Mouse (Mus musculus) embryonic facial prominence, embryonic 14.5 days (tissue): ENCODE measurements at regions not wholly inside any gene's neighbourhood (a gene's known extent, or its start where the extent isn't known, plus 50 kb on each side); places are given as distances from the start of the nearest gene placed in this dataset.

Experiments
- ATAC-seq: fragments of 200-750 bp; cut with Nextera tagmentation; 2 replicates; pipeline ENCODE4 v1.8.0; 2017; ENCODE audit warnings: low read depth, moderate number of reproducible peaks, moderate TSS enrichment
- DNase-seq: peaks from one replicate; pipeline ENCODE4 v3.0.0-alpha.2; 2015; ENCODE audit warnings: low spot score
- H3K27ac ChIP-seq: fragments of 300-500 bp; sonication (generic); replicated peaks from 2 replicates; pipeline ENCODE4 v1.5.1; 2014; ENCODE audit warnings: low read depth, mild to moderate bottlenecking, low read length, moderate library complexity
- H3K27me3 ChIP-seq: fragments of 300-500 bp; sonication (generic); replicated peaks from 2 replicates; pipeline ENCODE4 v1.6.1; 2014; ENCODE audit warnings: low read length; ENCODE audit not compliant: control insufficient read depth, insufficient read depth
- H3K36me3 ChIP-seq: fragments of 300-500 bp; sonication (generic); 2 replicates; pipeline ENCODE4 v1.6.1; 2014; ENCODE audit warnings: low read length, mixed read lengths; ENCODE audit not compliant: control insufficient read depth, insufficient read depth
- H3K4me1 ChIP-seq: fragments of 300-500 bp; sonication (generic); 2 replicates; pipeline ENCODE4 v1.6.1; 2014; ENCODE audit warnings: antibody characterized with exemption, low read length; ENCODE audit not compliant: control insufficient read depth, insufficient read depth
- H3K4me2 ChIP-seq: fragments of 300-500 bp; sonication (generic); 2 replicates; pipeline ENCODE4 v1.6.1; 2014; ENCODE audit warnings: low read depth, mild to moderate bottlenecking, low read length, moderate library complexity, mixed read lengths
- H3K4me3 ChIP-seq: fragments of 300-500 bp; sonication (generic); 2 replicates; pipeline ENCODE4 v1.5.1; 2014; ENCODE audit warnings: low read depth, mild to moderate bottlenecking, low read length
- H3K9ac ChIP-seq: fragments of 300-500 bp; sonication (generic); 2 replicates; pipeline ENCODE4 v1.6.1; 2014; ENCODE audit warnings: low read depth, mild to moderate bottlenecking, low read length, moderate library complexity, mixed read lengths
- H3K9me3 ChIP-seq: fragments of 300-500 bp; sonication (generic); 2 replicates; pipeline ENCODE4 v1.6.1; 2016; ENCODE audit warnings: low read length; ENCODE audit not compliant: control insufficient read depth
- WGBS: fragments of 180-500 bp; shearing (Covaris S2); extraction: QIAGEN DNeasy Blood & Tissue Kit; methylation state at CpG from one replicate; pipeline ENCODE4 v1.1.7; 2014; 5-methylcytosine and 5-hydroxymethylcytosine counted together

GRCm38 (mm10) chr1:19290098-19290497 lies 81.4 kb downstream of the Tfap2b start:
- no peak overlapping the region for H3K4me2 ChIP-seq
- no peak overlapping the region for H3K27ac ChIP-seq
- H3K4me3 ChIP-seq, result no peak overlapping the region
- H3K27me3 ChIP-seq, result no peaks in the 10 kb centered on the region
- 84% methylated on average over 4 of the region's 4 CpGs for WGBS
- no peaks in the 10 kb centered on the region for H3K36me3 ChIP-seq
- ATAC-seq (no peak), DNase-seq (no peak)
- H3K4me1 ChIP-seq, result no peaks in the 10 kb centered on the region
- no peaks in the 10 kb centered on the region for H3K9me3 ChIP-seq
- H3K9ac ChIP-seq, result no peak overlapping the region

GRCm38 (mm10) chr1:19321598-19321997 lies 112.9 kb downstream of the Tfap2b start:
- H3K4me1 ChIP-seq, result no peaks in the 10 kb centered on the region
- no peak overlapping the region for H3K4me2 ChIP-seq
- no peak overlapping the region for H3K9ac ChIP-seq
- H3K4me3 ChIP-seq, result no peak overlapping the region
- no peaks in the 10 kb centered on the region for H3K27me3 ChIP-seq
- 13% methylated on average over 1 of the region's 1 CpGs for WGBS
- DNase-seq (no peak), ATAC-seq (no peak)
- H3K9me3 ChIP-seq, result no peaks in the 10 kb centered on the region
- H3K27ac ChIP-seq, result no peak overlapping the region
- no peaks in the 10 kb centered on the region for H3K36me3 ChIP-seq

GRCm38 (mm10) chr1:19336062-19336461 lies 127.3 kb downstream of the Tfap2b start:
- DNase-seq, result no peak
- no peak overlapping the region for H3K4me3 ChIP-seq
- H3K27me3 ChIP-seq, result no peaks in the 10 kb centered on the region
- no peaks in the 10 kb centered on the region for H3K9me3 ChIP-seq
- ATAC-seq, result no peak
- no peaks in the 10 kb centered on the region for H3K36me3 ChIP-seq
- H3K4me2 ChIP-seq, result no peak overlapping the region
- no peak overlapping the region for H3K27ac ChIP-seq
- no peak overlapping the region for H3K9ac ChIP-seq
- H3K4me1 ChIP-seq, result no peaks in the 10 kb centered on the region
- WGBS, result 85% methylated on average over 1 of the region's 1 CpGs

- DNase-seq, result peak; percentile 10
- no peak overlapping the region for H3K4me2 ChIP-seq
- no peaks in the 10 kb centered on the region for H3K36me3 ChIP-seq
- H3K4me1 ChIP-seq, result no peaks in the 10 kb centered on the region
- no peak overlapping the region for H3K4me3 ChIP-seq
- no peaks in the 10 kb centered on the region for H3K9me3 ChIP-seq
- no peak for ATAC-seq
- 18% methylated on average over 3 of the region's 3 CpGs for WGBS
- H3K27ac ChIP-seq, result no peak overlapping the region
- no peak overlapping the region for H3K9ac ChIP-seq
- H3K27me3 ChIP-seq, result no peaks in the 10 kb centered on the region
Observed at GRCm38 (mm10) chr1:19337207-19337606, 128.5 kb downstream of the Tfap2b start.

- Histone ChIP-seq H3K4me2 (no peak overlapping the region), H3K4me1 (no peaks in the 10 kb centered on the region), H3K27me3 (no peaks in the 10 kb centered on the region), H3K9ac (no peak overlapping the region), H3K27ac (no peak overlapping the region), H3K4me3 (no peak overlapping the region), H3K9me3 (no peaks in the 10 kb centered on the region), H3K36me3 (no peaks in the 10 kb centered on the region)
- 79% methylated on average over 4 of the region's 4 CpGs for WGBS
- ATAC-seq (no peak), DNase-seq (no peak)
Observed at GRCm38 (mm10) chr1:19344445-19344844, 135.7 kb downstream of the Tfap2b start.

- no peaks in the 10 kb centered on the region for H3K27me3 ChIP-seq
- DNase-seq (peak; percentile 38), ATAC-seq (no peak)
- H3K27ac ChIP-seq, result no peak overlapping the region
- 40% methylated on average over 4 of the region's 4 CpGs for WGBS
- no peak overlapping the region for H3K9ac ChIP-seq
- no peak overlapping the region for H3K4me3 ChIP-seq
- no peak overlapping the region for H3K4me2 ChIP-seq
- no peaks in the 10 kb centered on the region for H3K36me3 ChIP-seq
- H3K9me3 ChIP-seq, result no peaks in the 10 kb centered on the region
- no peaks in the 10 kb centered on the region for H3K4me1 ChIP-seq
Observed at GRCm38 (mm10) chr1:19350495-19350894, 141.8 kb downstream of the Tfap2b start.

- DNase-seq (no peak), ATAC-seq (no peak)
- 22% methylated on average over 1 of the region's 1 CpGs for WGBS
- Histone ChIP-seq H3K9ac (no peak overlapping the region), H3K4me3 (no peak overlapping the region), H3K4me2 (no peak overlapping the region), H3K9me3 (no peaks in the 10 kb centered on the region), H3K4me1 (no peaks in the 10 kb centered on the region), H3K27me3 (no peaks in the 10 kb centered on the region), H3K27ac (no peak overlapping the region), H3K36me3 (no peaks in the 10 kb centered on the region)
Observed at GRCm38 (mm10) chr1:19384856-19385255, 176.1 kb downstream of the Tfap2b start.

- ATAC-seq (no peak), DNase-seq (no peak)
- Histone ChIP-seq H3K27ac (no peak overlapping the region), H3K4me3 (no peak overlapping the region), H3K27me3 (no peaks in the 10 kb centered on the region), H3K9me3 (no peaks in the 10 kb centered on the region), H3K4me1 (no peaks in the 10 kb centered on the region), H3K4me2 (no peak overlapping the region), H3K9ac (no peak overlapping the region), H3K36me3 (no peaks in the 10 kb centered on the region)
- 51% methylated on average over 1 of the region's 1 CpGs for WGBS
Observed at GRCm38 (mm10) chr1:19388864-19389505, 180.3 kb downstream of the Tfap2b start.

GRCm38 (mm10) chr1:19407556-19407955 lies 198.8 kb downstream of the Tfap2b start:
- H3K4me2 ChIP-seq, result no peak overlapping the region
- no peaks in the 10 kb centered on the region for H3K9me3 ChIP-seq
- H3K4me1 ChIP-seq, result no peaks in the 10 kb centered on the region
- DNase-seq (no peak), ATAC-seq (no peak)
- H3K36me3 ChIP-seq, result no peaks in the 10 kb centered on the region
- H3K27ac ChIP-seq, result no peak overlapping the region
- H3K4me3 ChIP-seq, result no peak overlapping the region
- WGBS, result 82% methylated on average over 2 of the region's 2 CpGs
- H3K9ac ChIP-seq, result no peak overlapping the region
- H3K27me3 ChIP-seq, result no peaks in the 10 kb centered on the region
